Mouse (Mus musculus) liver, embryonic 16.5 days (tissue): ENCODE measurements around the gene Hoxb9. TPM values are rescaled to one million over a fixed set of nuclear protein-coding genes. Genes with fewer than 3 reads are reported as not detected.

ENCODE experiments used
- ATAC-seq: fragments of 200-750 bp; cut with Nextera tagmentation; 2 replicates; pipeline ENCODE4 v1.8.0; 2017; ENCODE audit warnings: low read depth, mild to moderate bottlenecking, moderate number of reproducible peaks, moderate library complexity
- H3K27ac ChIP-seq: fragments of 300-500 bp; sonication (generic); 2 replicates; pipeline ENCODE4 v1.5.1; 2014; ENCODE audit warnings: mild to moderate bottlenecking, low read length
- H3K27me3 ChIP-seq: fragments of 300-500 bp; sonication (generic); 2 replicates; pipeline ENCODE4 v1.6.1; 2014; ENCODE audit warnings: low read depth, low read length, mixed read lengths; ENCODE audit not compliant: control insufficient read depth, insufficient read depth
- H3K36me3 ChIP-seq: fragments of 300-500 bp; sonication (generic); 2 replicates; pipeline ENCODE4 v1.6.1; 2014; ENCODE audit warnings: mild to moderate bottlenecking; ENCODE audit not compliant: control insufficient read depth, insufficient read depth
- H3K4me1 ChIP-seq: fragments of 300-500 bp; sonication (generic); 2 replicates; pipeline ENCODE4 v1.6.1; 2014; ENCODE audit warnings: low read depth, low read length, mixed read lengths; ENCODE audit not compliant: control insufficient read depth
- H3K4me2 ChIP-seq: fragments of 300-500 bp; sonication (generic); 2 replicates; pipeline ENCODE4 v1.6.1; 2014; ENCODE audit warnings: low read depth, low read length, mixed read lengths
- H3K4me3 ChIP-seq: fragments of 300-500 bp; sonication (generic); 2 replicates; pipeline ENCODE4 v1.5.1; 2014; ENCODE audit warnings: low read depth, mild to moderate bottlenecking, low read length
- H3K9ac ChIP-seq: fragments of 300-500 bp; sonication (generic); 2 replicates; pipeline ENCODE4 v1.6.1; 2014; ENCODE audit warnings: low read depth, low read length
- H3K9me3 ChIP-seq: fragments of 300-500 bp; sonication (generic); replicated peaks from 2 replicates; pipeline ENCODE4 v1.6.1; 2016; ENCODE audit warnings: low read length; ENCODE audit not compliant: control insufficient read depth
- WGBS: fragments of 180-500 bp; shearing (Covaris S2); extraction: QIAGEN DNeasy Blood & Tissue Kit; methylation state at CpG from one replicate; pipeline ENCODE4 v1.1.7; 2014; ENCODE audit not compliant: insufficient replicate concordance; 5-methylcytosine and 5-hydroxymethylcytosine counted together
- polyA plus RNA-seq: library from polyadenylated mRNA; unstranded; fragments of >200 nt; fragmentation: Nextera tagmentation; extraction: Ambion mirVana; gene quantifications from 2 replicates; pipeline ENCODE4 v1.2.1, GENCODE M21; 2015

The Hoxb9 gene
- polyA plus RNA-seq, 1 experiment from 2014 or later: not detected

DNA sequence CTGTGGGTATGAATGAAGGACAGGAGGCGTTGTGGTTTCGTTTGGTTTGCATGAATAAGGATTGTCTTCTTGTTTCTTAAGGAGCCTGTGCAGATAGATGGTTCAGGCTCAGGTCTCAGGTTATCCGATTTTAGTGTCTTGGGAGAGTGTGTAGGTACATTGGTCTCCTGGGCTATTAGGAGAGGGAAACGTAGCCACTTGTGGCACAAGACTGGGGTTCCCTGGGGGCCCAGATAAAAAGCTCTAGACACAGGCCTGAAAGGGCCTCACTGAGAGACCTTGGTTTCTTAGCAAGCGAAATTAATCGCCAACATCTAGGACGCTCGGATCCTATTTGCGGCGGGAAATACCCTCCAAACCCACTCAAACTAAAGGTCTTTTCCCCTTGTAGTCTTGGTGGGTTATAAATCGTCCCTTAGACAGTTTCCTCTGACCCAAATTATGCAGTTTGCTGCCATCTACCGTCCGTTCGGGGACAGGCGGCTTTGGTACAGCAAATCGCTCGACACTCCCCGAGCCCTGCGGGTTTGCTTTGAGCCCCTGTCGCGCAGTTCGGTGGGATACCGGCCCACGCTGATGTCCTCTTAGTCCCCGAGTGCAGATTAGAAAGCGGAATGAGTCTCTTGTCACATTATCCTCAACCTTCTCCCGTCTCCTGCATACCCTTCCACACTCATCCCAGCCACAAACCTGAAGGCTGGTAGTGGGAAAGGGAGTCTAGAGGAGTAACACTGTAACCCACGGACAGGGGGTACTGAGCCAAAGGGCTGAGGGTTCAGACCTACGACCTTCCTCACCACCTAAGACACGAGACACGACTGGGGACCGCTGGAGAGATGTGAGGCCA lies 23.2 kb downstream of the Hoxb9 start:
- WGBS: 1% methylated on average over 32 of the region's 32 CpGs
- Histone ChIP-seq H3K27ac (no peak overlapping the region), H3K9ac (no peak overlapping the region), H3K4me3 (no peak overlapping the region), H3K4me2 (no peak overlapping the region), H3K9me3 (no peaks in the 10 kb centered on the region), H3K36me3 (no peaks in the 10 kb centered on the region), H3K27me3 (peaks cover 99% of the 10 kb centered on the region), H3K4me1 (no peaks in the 10 kb centered on the region)
- ATAC-seq: no peak

DNA sequence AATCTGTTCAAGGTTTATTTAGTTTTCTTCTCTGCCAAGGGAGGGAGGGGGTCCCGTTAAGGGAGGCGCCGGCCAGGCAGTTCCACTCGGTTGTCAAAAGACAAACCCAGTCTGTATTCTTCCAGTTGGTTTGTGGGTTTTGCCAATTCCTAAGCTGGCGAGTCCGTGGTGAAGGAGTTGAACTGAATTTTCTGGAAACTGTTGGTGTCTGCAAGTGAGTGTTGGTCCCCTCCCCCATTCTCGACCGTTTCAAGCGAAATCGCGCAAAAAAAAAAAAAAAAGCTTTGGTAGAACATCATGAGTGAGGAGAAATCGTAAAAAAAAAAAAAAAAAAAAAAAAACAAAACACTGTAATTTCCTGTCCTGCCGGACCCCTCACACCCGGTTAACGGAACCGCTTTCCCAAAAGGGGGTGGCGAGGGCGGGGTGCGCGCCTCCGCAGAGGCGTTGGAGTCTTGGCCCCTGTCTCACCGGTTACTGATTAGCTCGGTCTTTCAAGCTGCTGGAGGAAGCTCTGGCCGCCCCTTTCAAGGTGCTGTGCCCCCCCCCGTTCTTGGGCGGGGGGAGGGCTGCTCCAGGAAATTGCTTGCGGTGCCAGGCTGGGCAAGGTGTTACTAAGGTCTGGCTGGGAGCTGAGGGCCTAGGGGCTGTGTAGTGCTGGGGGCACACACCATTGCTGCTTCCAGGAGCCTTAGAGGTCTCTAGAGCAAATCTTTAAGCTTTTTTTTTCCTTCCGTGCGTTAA lies 24.0 kb downstream of the Hoxb9 start:
- Histone ChIP-seq H3K4me3 (no peak overlapping the region), H3K4me2 (no peak overlapping the region), H3K27me3 (peaks cover 99% of the 10 kb centered on the region), H3K9me3 (no peaks in the 10 kb centered on the region), H3K36me3 (no peaks in the 10 kb centered on the region), H3K27ac (no peak overlapping the region), H3K4me1 (no peaks in the 10 kb centered on the region), H3K9ac (no peak overlapping the region)
- WGBS: under 1% methylated on average over 30 of the region's 30 CpGs
- ATAC-seq: no peak

DNA sequence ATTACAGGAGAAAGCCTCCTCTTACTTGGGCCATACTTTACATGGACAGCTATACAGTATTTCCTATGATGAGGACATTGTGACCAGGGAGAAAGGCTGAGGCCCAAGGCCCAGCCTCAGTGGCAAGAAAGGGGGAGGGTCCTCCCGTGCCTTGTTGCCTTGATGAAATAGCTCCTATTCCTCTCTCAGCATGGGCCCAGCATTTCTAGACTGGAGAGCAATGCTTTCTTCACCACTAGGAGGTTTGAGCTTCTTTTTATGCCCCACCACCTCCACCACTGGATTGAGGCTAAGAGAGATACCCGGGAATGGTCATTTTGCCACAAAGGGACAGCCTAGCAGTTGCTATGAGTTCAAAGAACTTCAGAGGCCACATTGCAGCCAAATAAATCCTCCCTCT lies 25.7 kb downstream of the Hoxb9 start:
- 25% methylated on average over 2 of the region's 2 CpGs for WGBS
- no peak overlapping the region for H3K4me3 ChIP-seq
- H3K4me2 ChIP-seq: no peak overlapping the region
- no peak overlapping the region for H3K27ac ChIP-seq
- no peak for ATAC-seq
- no peaks in the 10 kb centered on the region for H3K9me3 ChIP-seq
- no peak overlapping the region for H3K9ac ChIP-seq
- no peaks in the 10 kb centered on the region for H3K4me1 ChIP-seq
- no peaks in the 10 kb centered on the region for H3K36me3 ChIP-seq
- peaks cover 100% of the 10 kb centered on the region for H3K27me3 ChIP-seq

DNA sequence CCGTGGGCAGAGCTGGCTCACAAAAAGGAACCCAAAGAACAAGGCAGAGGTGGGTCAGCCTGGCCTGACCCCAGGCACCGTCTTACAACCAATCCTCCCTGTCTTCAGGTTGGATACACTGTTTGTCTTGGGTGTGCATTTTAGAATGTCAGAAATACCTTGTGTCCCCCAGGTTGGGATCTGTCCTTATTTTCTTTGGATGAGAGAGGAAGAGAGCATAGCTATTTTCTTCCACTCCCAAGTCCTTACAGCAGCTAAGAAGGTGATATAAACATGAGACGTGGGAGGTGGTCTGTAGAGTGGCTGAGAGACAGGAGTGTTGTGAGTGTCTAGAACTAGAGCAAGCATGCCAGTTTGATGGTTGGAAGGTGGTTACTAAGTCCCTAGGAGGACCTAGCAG lies 26.2 kb downstream of the Hoxb9 start:
- H3K4me2 ChIP-seq: no peak overlapping the region
- WGBS: 22% methylated on average over 3 of the region's 3 CpGs

GRCm38 (mm10) chr11:96297968-96298635 lies 26.8 kb downstream of the Hoxb9 start:
- Histone ChIP-seq H3K4me3 (no peak overlapping the region), H3K27ac (no peak overlapping the region), H3K9me3 (no peaks in the 10 kb centered on the region), H3K4me1 (no peaks in the 10 kb centered on the region), H3K4me2 (no peak overlapping the region), H3K36me3 (no peaks in the 10 kb centered on the region), H3K9ac (no peak overlapping the region), H3K27me3 (peaks cover 100% of the 10 kb centered on the region)
- ATAC-seq: no peak
- 19% methylated on average over 11 of the region's 11 CpGs for WGBS

More for the DNA sequence above, 26.2 kb downstream of the Hoxb9 start:
- H3K36me3 ChIP-seq: no peaks in the 10 kb centered on the region
- no peak overlapping the region for H3K27ac ChIP-seq
- no peak for ATAC-seq
- no peak overlapping the region for H3K9ac ChIP-seq
- H3K9me3 ChIP-seq: no peaks in the 10 kb centered on the region
- H3K27me3 ChIP-seq: peaks cover 100% of the 10 kb centered on the region
- H3K4me1 ChIP-seq: no peaks in the 10 kb centered on the region
- no peak overlapping the region for H3K4me3 ChIP-seq

DNA sequence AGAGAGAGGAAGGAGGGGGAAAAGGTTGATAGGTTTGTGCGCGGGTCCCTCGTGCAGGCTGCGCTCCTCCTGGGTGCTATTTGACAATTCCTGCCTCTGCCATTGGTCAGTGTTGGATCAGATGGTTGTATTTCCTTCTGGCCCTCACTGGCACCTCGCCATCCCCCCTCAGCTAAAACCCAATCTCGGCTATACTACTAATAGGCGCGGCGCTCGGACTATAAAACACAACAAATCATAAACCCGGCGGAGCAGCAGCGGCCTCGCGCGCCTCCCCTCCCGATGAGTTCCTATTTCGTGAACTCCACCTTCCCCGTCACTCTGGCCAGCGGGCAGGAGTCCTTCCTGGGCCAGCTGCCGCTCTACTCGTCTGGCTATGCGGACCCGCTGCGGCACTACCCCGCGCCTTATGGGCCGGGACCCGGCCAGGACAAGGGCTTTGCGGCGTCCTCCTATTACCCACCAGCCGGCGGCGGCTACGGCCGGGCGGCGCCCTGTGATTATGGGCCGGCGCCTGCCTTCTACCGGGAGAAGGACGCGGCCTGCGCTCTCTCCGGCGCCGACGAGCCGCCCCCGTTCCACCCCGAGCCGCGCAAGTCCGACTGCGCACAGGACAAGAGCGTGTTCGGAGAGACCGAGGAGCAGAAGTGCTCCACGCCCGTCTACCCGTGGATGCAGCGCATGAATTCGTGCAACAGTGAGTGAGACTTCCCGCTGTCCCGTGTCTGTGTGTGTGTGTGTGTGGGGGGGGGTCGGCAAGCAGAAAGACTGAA lies 27.8 kb downstream of the Hoxb9 start:
- Histone ChIP-seq H3K27me3 (peaks cover 100% of the 10 kb centered on the region), H3K27ac (no peak overlapping the region), H3K4me3 (peak overlapping the region; percentile 11; the same call in 1 of the 2 replicates), H3K4me2 (peak overlapping the region; percentile 20; the same call in 1 of the 2 replicates), H3K9me3 (no peaks in the 10 kb centered on the region), H3K4me1 (no peaks in the 10 kb centered on the region), H3K36me3 (no peaks in the 10 kb centered on the region), H3K9ac (no peak overlapping the region)
- under 1% methylated on average over 66 of the region's 66 CpGs for WGBS
- ATAC-seq: no peak

GRCm38 (mm10) chr11:96299781-96300180 lies 28.5 kb downstream of the Hoxb9 start:
- Histone ChIP-seq H3K27me3 (peaks cover 100% of the 10 kb centered on the region), H3K4me3 (no peak overlapping the region), H3K9me3 (no peaks in the 10 kb centered on the region), H3K9ac (no peak overlapping the region), H3K36me3 (no peaks in the 10 kb centered on the region), H3K27ac (no peak overlapping the region), H3K4me1 (no peaks in the 10 kb centered on the region), H3K4me2 (no peak overlapping the region)
- WGBS: 3% methylated on average over 9 of the region's 9 CpGs
- no peak for ATAC-seq

GRCm38 (mm10) chr11:96300354-96301063 lies 29.3 kb downstream of the Hoxb9 start:
- Histone ChIP-seq H3K4me3 (no peak overlapping the region), H3K27me3 (peaks cover 100% of the 10 kb centered on the region), H3K4me1 (no peaks in the 10 kb centered on the region), H3K9ac (no peak overlapping the region), H3K4me2 (no peak overlapping the region), H3K9me3 (no peaks in the 10 kb centered on the region), H3K36me3 (no peaks in the 10 kb centered on the region), H3K27ac (no peak overlapping the region)
- 2% methylated on average over 35 of the region's 35 CpGs for WGBS
- ATAC-seq: no peak
